Mouse (Mus musculus): ENCODE results near the gene Gm37240. TPM values are rescaled to one million over a fixed set of nuclear protein-coding genes. Genes with fewer than 3 reads are reported as not detected.

The Gm37240 gene
- polyA plus RNA-seq, 1 experiment from 2014 or later, result 10.8 TPM

DNA sequence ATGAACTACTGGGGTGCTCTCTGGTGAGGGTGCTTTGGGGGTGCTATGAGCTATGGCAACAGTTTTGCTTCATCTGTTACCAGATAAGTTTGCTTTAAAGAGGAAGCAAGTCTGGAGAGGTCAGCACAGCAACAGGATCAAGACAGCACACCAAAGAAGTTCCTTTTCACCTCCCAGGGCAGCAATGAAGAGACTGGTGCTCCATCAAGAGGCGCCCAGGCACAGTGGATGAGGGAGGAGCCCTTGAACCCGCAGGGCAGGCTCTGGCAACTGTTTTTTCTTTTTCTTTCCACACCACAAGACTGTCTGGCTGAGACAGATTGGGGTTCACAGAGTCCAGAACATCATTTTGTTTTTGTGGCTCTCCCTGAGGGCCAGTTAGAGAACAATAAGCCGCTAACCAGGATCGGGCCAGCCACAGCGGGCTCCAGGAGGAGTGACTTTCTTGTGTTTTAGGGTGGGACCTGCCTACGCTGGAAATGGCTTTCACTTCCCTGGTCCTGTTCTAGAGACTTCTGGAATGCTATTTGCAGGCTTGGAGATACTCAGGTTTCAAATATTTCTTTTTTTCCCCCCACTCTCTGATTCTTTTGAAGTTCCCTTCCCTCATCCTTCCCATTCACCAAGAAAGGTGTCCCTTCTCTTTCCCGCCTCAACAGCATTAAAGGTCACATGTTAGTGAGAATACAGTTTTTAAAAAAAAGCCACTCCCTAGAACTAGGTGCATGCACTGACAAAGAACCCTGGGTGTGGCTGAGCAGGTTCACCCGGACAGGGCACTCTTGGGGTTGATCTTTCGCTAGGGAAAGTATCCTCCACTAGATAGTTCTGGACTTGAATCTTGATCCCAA lies 1241.9 kb downstream of the Gm37240 start:
- ChIA-PET POLR2A (interaction anchor here (0.9 kb wide), 1 partner anchor 18 kb away, joined by 4 read pairs; no protein-coding TSS in a partner anchor), CTCF (no interaction called here)
- ATAC-seq (no peak), DNase-seq (ENCODE audit: low read depth, low spot score) (no peak)
- no peak for TF ChIP-seq CTCF (IDR thresholded peaks at IDR 0.05)
- no peaks in the 10 kb centered on the region for H3K27me3 ChIP-seq
- in situ Hi-C loops (cut with MboI; ENCODE audit: low pct_unique_long_range_greater_than_20kb), result no loop called here

DNA sequence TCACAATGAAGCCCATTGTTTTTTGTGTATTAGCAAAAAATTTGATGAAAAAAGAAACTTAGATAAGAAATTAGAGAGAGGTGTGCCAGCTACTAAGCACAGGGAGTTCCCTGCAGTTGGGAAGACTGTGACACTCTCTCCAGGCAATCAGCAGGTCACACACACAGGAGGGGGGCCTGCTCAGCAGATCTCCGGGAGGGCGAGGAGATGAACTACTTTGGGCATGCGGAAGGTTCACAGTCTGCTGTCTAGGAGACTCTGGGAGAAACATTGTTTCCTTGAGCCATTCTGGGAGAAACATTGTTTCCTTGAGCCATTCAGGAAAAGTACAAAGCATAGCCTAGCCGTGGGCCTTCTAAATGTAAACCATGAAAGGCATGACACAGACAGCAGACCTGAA lies 1244.4 kb downstream of the Gm37240 start:
- ChIA-PET POLR2A (interaction anchor here (0.5 kb wide), 1 partner anchor 11 kb away, joined by 4 read pairs; no protein-coding TSS in a partner anchor), CTCF (no interaction called here)
- TF ChIP-seq CTCF (IDR thresholded peaks at IDR 0.05), result no peak
- no peak for DNase-seq (ENCODE audit: low read depth, low spot score)
- ATAC-seq, result no peak
- in situ Hi-C loops (cut with MboI; ENCODE audit: low pct_unique_long_range_greater_than_20kb), result no loop called here
- H3K27me3 ChIP-seq, result no peaks in the 10 kb centered on the region

- no peaks in the 10 kb centered on the region for H3K27me3 ChIP-seq
- in situ Hi-C loops (cut with MboI; ENCODE audit: low pct_unique_long_range_greater_than_20kb), result no loop called here
- no peak for TF ChIP-seq CTCF (IDR thresholded peaks at IDR 0.05)
- no peak for ATAC-seq
- no peak for DNase-seq (ENCODE audit: low read depth, low spot score)
- ChIA-PET POLR2A (no interaction called here), CTCF (interaction anchor here (0.9 to 1.3 kb wide), 3 partner anchors 9 to 50 kb away, joined by 3 to 5 read pairs (median 3); no protein-coding TSS in a partner anchor)
These were observed 1245.9 kb downstream of the Gm37240 start for GRCm38 (mm10) chr3:84641391-84641790.

- ATAC-seq (no peak), DNase-seq (ENCODE audit: low read depth, low spot score) (no peak)
- H3K27me3 ChIP-seq, result no peaks in the 10 kb centered on the region
- ChIA-PET POLR2A (no interaction called here), CTCF (interaction anchor here (1.2 to 1.4 kb wide), 3 partner anchors 10 to 21 kb away, joined by 3 to 5 read pairs (median 3); no protein-coding TSS in a partner anchor)
- TF ChIP-seq CTCF (IDR thresholded peaks at IDR 0.05), result no peak
- in situ Hi-C loops (cut with MboI; ENCODE audit: low pct_unique_long_range_greater_than_20kb), result no loop called here
These were observed 1246.8 kb downstream of the Gm37240 start for GRCm38 (mm10) chr3:84640536-84640935.

DNA sequence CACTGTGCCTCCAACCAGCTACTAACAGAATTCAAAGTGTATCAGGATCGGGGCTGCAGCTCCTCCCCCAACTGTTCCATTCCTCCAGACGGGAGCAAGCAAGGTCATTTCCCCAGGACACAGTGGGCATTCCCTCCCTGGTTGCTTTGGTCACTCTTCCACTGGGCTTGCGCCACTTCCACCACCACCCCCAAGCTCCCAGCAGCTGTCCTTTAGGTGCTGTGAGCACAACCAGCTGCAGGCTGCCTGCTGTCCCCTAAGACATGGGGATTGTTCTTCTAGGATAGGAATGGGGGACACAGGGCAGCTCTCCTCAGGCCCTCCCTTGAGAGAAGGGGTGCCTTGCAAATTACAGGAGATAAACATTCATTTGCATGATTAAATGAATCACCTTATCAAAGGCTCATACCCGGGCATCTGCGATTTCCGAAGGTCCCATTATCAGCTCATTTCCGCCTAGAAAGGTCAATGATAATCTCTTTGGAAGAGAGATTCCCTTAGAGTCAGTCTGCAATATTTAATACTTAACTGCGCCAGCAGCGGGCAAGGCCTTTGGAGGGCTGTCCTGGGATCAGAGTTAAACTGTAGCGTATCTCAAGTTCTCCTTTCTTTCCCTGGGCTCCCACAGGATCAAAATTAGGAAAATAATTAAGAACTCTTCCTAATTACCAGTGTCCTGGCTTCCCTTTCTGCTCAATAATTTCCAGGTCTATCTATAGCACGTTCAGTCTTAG lies 1247.4 kb downstream of the Gm37240 start:
- ATAC-seq (no peak), DNase-seq (ENCODE audit: low read depth, low spot score) (no peak)
- CTCF ChIA-PET, result interaction anchor here (0.9 to 2.7 kb wide), 6 partner anchors 10 to 25 kb away, joined by 3 to 9 read pairs (median 3); no protein-coding TSS in a partner anchor
- no peaks in the 10 kb centered on the region for H3K27me3 ChIP-seq
- POLR2A ChIA-PET, result no interaction called here
- in situ Hi-C loops (cut with MboI; ENCODE audit: low pct_unique_long_range_greater_than_20kb), result no loop called here
- no peak for TF ChIP-seq CTCF (IDR thresholded peaks at IDR 0.05)

DNA sequence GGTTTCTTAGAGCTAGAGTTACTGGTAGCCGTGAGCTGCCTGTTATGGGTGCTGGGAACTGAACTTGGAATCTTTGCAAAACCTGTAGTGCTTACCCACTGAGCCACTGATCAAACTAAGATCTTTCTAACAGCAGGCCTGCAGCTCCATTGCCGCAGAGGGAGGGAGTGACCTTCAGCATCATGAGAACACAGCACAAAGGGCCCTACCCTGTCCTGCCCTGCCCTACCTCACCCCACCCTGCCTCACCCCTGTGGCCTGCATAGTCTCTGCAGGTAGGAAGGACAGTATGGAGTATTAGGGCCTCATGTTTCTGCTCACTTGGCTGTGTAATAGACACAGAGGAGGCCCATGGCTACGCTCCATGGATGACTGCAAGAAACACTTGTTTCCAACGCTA lies 1248.5 kb downstream of the Gm37240 start:
- TF ChIP-seq CTCF (IDR thresholded peaks at IDR 0.05), result no peak

GRCm38 (mm10) chr3:84637890-84638578 lies 1249.3 kb downstream of the Gm37240 start:
- in situ Hi-C loops (cut with MboI; ENCODE audit: low pct_unique_long_range_greater_than_20kb), result no loop called here
- TF ChIP-seq CTCF (IDR thresholded peaks at IDR 0.05), result no peak
- POLR2A ChIA-PET, result no interaction called here
- H3K27me3 ChIP-seq, result no peaks in the 10 kb centered on the region
- CTCF ChIA-PET, result interaction anchor here (2.7 kb wide), 1 partner anchor 23 kb away, joined by 9 read pairs; no protein-coding TSS in a partner anchor
- no peak for ATAC-seq
- no peak for DNase-seq (ENCODE audit: low read depth, low spot score)

More for the DNA sequence above, 1248.5 kb downstream of the Gm37240 start:
- ATAC-seq (no peak), DNase-seq (ENCODE audit: low read depth, low spot score) (no peak)
- POLR2A ChIA-PET, result interaction anchor here (0.7 kb wide), 1 partner anchor 13 kb away, joined by 3 read pairs; no protein-coding TSS in a partner anchor
- in situ Hi-C loops (cut with MboI; ENCODE audit: low pct_unique_long_range_greater_than_20kb), result no loop called here
- no peaks in the 10 kb centered on the region for H3K27me3 ChIP-seq
- CTCF ChIA-PET, result interaction anchor here (0.9 to 2.7 kb wide), 3 partner anchors 14 to 24 kb away, joined by 3 to 9 read pairs (median 3); no protein-coding TSS in a partner anchor

DNA sequence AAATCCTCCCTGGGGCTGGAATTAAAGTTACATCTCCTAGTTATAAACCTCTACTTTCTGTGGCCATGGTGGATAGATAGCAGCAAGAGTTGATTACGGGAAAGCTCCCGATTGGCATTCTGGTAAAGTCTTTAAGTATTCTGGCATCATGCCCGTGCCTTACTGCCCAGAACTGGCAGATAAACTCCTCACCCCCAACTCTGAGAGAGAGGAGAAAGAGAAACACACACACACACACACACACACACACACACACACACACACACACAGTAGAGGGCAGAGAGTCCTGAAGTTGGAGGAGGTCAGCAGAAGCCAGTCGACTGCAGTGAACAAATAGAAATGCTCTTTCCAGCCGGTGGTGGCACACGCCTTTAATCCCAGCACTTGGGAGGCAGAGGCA lies 1250.2 kb downstream of the Gm37240 start:
- ChIA-PET CTCF (interaction anchor here (1.0 kb wide), 1 partner anchor 16 kb away, joined by 3 read pairs; no protein-coding TSS in a partner anchor), POLR2A (interaction anchor here (0.7 kb wide), 1 partner anchor 11 kb away, joined by 6 read pairs; no protein-coding TSS in a partner anchor)
- H3K27me3 ChIP-seq, result no peaks in the 10 kb centered on the region
- no peak for TF ChIP-seq CTCF (IDR thresholded peaks at IDR 0.05)
- in situ Hi-C loops (cut with MboI; ENCODE audit: low pct_unique_long_range_greater_than_20kb), result no loop called here
- no peak for ATAC-seq
- no peak for DNase-seq (ENCODE audit: low read depth, low spot score)

- DNase-seq (ENCODE audit: low read depth, low spot score) (no peak), ATAC-seq (no peak)
- TF ChIP-seq CTCF (IDR thresholded peaks at IDR 0.05), result no peak
- no peaks in the 10 kb centered on the region for H3K27me3 ChIP-seq
- ChIA-PET CTCF (no interaction called here), POLR2A (interaction anchor here (0.6 to 0.7 kb wide), 4 partner anchors 11 to 211 kb away, joined by 3 to 4 read pairs (median 3); no protein-coding TSS in a partner anchor)
- in situ Hi-C loops (cut with MboI; ENCODE audit: low pct_unique_long_range_greater_than_20kb), result no loop called here
These were observed 1255.7 kb downstream of the Gm37240 start for GRCm38 (mm10) chr3:84631586-84631985.

- DNase-seq (ENCODE audit: low read depth, low spot score) (no peak), ATAC-seq (no peak)
- TF ChIP-seq CTCF (IDR thresholded peaks at IDR 0.05), result no peak
- CTCF ChIA-PET, result interaction anchor here (1.5 to 1.6 kb wide), 2 partner anchors 8 to 225 kb away, joined by 3 to 5 read pairs; no protein-coding TSS in a partner anchor
- POLR2A ChIA-PET, result no interaction called here
- H3K27me3 ChIP-seq, result no peaks in the 10 kb centered on the region
- in situ Hi-C loops (cut with MboI; ENCODE audit: low pct_unique_long_range_greater_than_20kb), result no loop called here
These were observed 1265.3 kb downstream of the Gm37240 start for GRCm38 (mm10) chr3:84622026-84622425.

All from Patski (cell line).